Mouse (Mus musculus) embryonic facial prominence, embryonic 11.5 days (tissue): ENCODE measurements around the gene Ccnd1. TPM values are rescaled to one million over a fixed set of nuclear protein-coding genes. Genes with fewer than 3 reads are reported as not detected.
A peak's percentile ranks its signal among the peaks of the same experiment; 100 is the strongest.

ENCODE experiments used
- ATAC-seq: fragments of 200-750 bp; cut with Nextera tagmentation; replicated peaks from 2 replicates; pipeline ENCODE4 v1.8.0; 2017; ENCODE audit warnings: low read depth; ENCODE audit not compliant: insufficient number of reproducible peaks, low FRiP score, low TSS enrichment
- DNase-seq: peaks from one replicate; pipeline ENCODE4 v3.0.0-alpha.2; 2015; ENCODE audit warnings: low spot score
- H3K27ac ChIP-seq: fragments of 300-500 bp; sonication (generic); replicated peaks from 2 replicates; pipeline ENCODE4 v1.5.1; 2014; ENCODE audit warnings: mild to moderate bottlenecking, low read depth, low read length, control low read depth
- H3K27me3 ChIP-seq: fragments of 300-500 bp; sonication (generic); 2 replicates; pipeline ENCODE4 v1.6.1; 2014; ENCODE audit warnings: mild to moderate bottlenecking, low read length, moderate library complexity, mixed read lengths; ENCODE audit not compliant: control insufficient read depth, insufficient read depth
- H3K36me3 ChIP-seq: fragments of 300-500 bp; sonication (generic); replicated peaks from 2 replicates; pipeline ENCODE4 v1.6.1; 2014; ENCODE audit warnings: low read depth, mild to moderate bottlenecking, low read length, moderate library complexity, mixed read lengths; ENCODE audit not compliant: control insufficient read depth, insufficient read depth
- H3K4me1 ChIP-seq: fragments of 300-500 bp; sonication (generic); 2 replicates; pipeline ENCODE4 v1.6.1; 2014; ENCODE audit warnings: low read length, mixed read lengths; ENCODE audit not compliant: control insufficient read depth, insufficient read depth
- H3K4me2 ChIP-seq: fragments of 300-500 bp; sonication (generic); 2 replicates; pipeline ENCODE4 v1.6.1; 2014; ENCODE audit warnings: low read depth, mild to moderate bottlenecking, control low read depth, low read length, moderate library complexity
- H3K4me3 ChIP-seq: fragments of 300-500 bp; sonication (generic); 2 replicates; pipeline ENCODE4 v1.5.1; 2014; ENCODE audit warnings: low read depth, low read length, control low read depth
- H3K9ac ChIP-seq: fragments of 300-500 bp; sonication (generic); replicated peaks from 2 replicates; pipeline ENCODE4 v1.6.1; 2014; ENCODE audit warnings: mild to moderate bottlenecking, control low read depth, low read length
- H3K9me3 ChIP-seq: fragments of 300-500 bp; sonication (generic); replicated peaks from 2 replicates; pipeline ENCODE4 v1.6.1; 2016; ENCODE audit warnings: mild to moderate bottlenecking, low read length, inconsistent platforms, mixed read lengths; ENCODE audit not compliant: control insufficient read depth
- WGBS: fragments of 180-500 bp; shearing (Covaris S2); extraction: QIAGEN DNeasy Blood & Tissue Kit; methylation state at CpG from one replicate; pipeline ENCODE4 v1.1.7; 2014; 5-methylcytosine and 5-hydroxymethylcytosine counted together
- polyA plus RNA-seq: library from polyadenylated mRNA; unstranded; fragments of >200 nt; fragmentation: Nextera tagmentation; extraction: Ambion mirVana; gene quantifications from 2 replicates; pipeline ENCODE4 v1.2.1, GENCODE M21; 2014

Ccnd1 gene
- polyA plus RNA-seq, 1 experiment from 2014 or later: 223 TPM

DNA sequence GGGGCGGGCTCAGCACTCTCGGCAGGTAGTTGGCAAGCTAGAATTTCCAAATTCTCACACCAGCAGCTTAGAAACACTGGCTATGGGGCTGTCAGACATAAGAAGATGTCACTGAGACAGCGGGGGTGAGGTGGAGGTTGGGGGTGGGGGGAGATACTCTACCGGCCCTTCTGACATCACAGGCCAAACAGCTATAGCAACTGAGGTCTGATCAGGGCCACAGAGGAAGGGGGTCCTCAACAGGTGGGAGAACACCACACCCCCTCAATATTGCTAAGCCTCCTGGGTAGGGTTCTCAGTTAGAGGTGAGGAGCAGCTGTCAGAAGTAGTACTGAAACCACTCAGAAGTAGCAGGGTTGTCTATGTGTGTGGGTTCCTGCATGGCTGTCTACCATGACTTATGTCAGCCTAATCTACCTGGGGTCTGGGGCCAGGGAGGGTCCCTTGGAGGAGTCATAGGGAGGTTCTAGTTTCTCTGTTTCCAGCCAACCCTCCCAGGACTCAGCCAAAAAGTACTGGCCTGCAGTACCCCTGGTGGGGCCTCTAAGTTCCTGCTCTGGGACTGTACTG is 3.3 kb downstream of the Ccnd1 start:
- Histone ChIP-seq H3K9me3 (no peaks in the 10 kb centered on the region), H3K4me2 (no peak overlapping the region), H3K36me3 (peaks cover 14% of the 10 kb centered on the region), H3K27ac (no peak overlapping the region), H3K27me3 (no peaks in the 10 kb centered on the region), H3K4me1 (peaks cover 4% of the 10 kb centered on the region), H3K9ac (peak overlapping the region; percentile 7; the same call in 1 of the 2 replicates), H3K4me3 (no peak overlapping the region)
- DNase-seq (no peak), ATAC-seq (no peak)
- WGBS: 91% methylated on average over 4 of the region's 4 CpGs

DNA sequence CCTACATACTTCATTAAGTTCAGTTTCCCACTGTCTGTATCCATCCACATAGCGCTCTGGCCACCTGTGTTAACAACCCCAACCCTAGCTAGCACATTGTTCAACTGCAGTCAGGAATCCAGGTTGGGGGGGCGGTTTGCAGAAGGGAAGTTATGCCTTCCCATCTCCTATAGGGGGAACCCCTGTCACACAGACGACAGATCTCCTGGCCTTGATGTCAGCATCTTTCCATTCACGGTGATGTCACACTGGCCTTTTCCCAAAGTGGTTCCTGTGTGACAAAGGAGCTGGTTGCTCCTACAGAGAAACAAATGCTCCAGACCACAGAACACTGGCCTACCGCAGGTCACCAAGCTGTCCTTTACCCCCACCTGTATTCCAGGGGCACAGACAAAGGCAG is 4.2 kb downstream of the Ccnd1 start:
- H3K4me1 ChIP-seq: peaks cover 4% of the 10 kb centered on the region
- ATAC-seq (no peak), DNase-seq (peak; percentile 36)
- WGBS: 73% methylated on average over 5 of the region's 5 CpGs
- no peak overlapping the region for H3K4me3 ChIP-seq
- peaks cover 14% of the 10 kb centered on the region for H3K36me3 ChIP-seq
- no peak overlapping the region for H3K27ac ChIP-seq
- H3K9me3 ChIP-seq: no peaks in the 10 kb centered on the region
- H3K9ac ChIP-seq: no peak overlapping the region; the same call in 1 of the 2 replicates
- no peaks in the 10 kb centered on the region for H3K27me3 ChIP-seq
- H3K4me2 ChIP-seq: no peak overlapping the region

DNA sequence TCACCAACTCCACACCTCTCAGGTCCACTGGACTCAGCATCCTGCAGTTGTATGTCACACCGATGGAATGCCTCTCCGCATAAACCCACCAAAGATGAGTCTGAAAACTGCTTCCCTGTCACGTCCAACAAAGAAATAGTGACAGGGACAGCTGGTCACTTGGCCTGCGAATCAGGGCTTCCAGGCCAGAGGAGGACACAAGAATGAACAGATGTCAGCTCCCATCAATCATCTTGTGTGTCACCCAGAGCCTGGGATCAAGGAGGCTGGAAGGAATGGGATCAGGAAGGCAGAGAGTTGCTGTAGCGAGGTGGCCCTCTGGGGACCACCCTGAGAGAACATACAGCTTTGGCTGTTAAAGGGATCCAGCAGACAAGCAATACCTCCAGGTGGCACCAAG is 4.8 kb downstream of the Ccnd1 start:
- Histone ChIP-seq H3K27ac (no peak overlapping the region), H3K4me3 (no peak overlapping the region), H3K27me3 (no peaks in the 10 kb centered on the region), H3K4me1 (peaks cover 4% of the 10 kb centered on the region), H3K36me3 (peaks cover 14% of the 10 kb centered on the region), H3K9ac (no peak overlapping the region), H3K9me3 (no peaks in the 10 kb centered on the region), H3K4me2 (no peak overlapping the region)
- ATAC-seq (no peak), DNase-seq (no peak)
- WGBS: 79% methylated on average over 5 of the region's 5 CpGs

DNA sequence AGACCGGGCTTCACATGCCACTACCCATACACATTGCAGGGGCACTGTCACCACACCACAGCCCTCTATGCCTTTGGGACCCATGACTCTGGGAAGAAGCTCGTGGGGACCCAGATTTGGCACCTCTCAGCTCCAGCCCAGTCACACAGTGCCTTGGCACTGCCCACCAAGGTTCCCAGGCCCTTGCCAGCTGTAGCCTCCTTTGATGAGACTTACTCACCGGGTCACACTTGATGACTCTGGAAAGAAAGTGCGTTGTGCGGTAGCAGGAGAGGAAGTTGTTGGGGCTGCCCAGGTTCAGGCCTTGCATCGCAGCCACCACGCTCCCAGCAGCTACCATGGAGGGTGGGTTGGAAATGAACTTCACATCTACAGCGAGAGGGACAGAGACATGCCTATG is 5.9 kb downstream of the Ccnd1 start:
- Histone ChIP-seq H3K36me3 (peaks cover 14% of the 10 kb centered on the region), H3K4me3 (no peak overlapping the region), H3K4me1 (peaks cover 4% of the 10 kb centered on the region), H3K4me2 (no peak overlapping the region), H3K27me3 (no peaks in the 10 kb centered on the region), H3K9me3 (no peaks in the 10 kb centered on the region), H3K27ac (no peak overlapping the region), H3K9ac (no peak overlapping the region)
- WGBS: 94% methylated on average over 8 of the region's 8 CpGs
- ATAC-seq (no peak), DNase-seq (no peak)

DNA sequence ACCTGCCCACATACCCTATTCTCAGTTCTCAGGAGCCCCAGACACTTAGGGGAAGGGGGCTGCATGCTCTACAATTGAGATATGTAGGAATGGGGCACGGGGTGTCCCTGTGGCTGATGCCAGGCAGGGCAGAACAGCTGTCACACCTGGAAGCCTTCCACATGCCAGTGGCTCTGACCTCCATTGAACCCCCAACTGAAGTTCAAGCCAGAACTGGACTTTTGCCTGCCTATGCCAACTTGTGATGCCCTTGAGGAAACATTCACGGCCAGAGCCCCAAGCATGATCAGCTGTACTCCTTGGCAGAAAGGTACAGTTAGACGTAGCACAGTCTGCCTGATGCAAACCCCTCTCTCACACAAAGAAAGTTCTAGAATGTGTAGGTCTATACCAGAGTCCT is 6.4 kb downstream of the Ccnd1 start:
- H3K9ac ChIP-seq: no peak overlapping the region
- H3K4me1 ChIP-seq: peaks cover 4% of the 10 kb centered on the region
- H3K27me3 ChIP-seq: no peaks in the 10 kb centered on the region
- no peak overlapping the region for H3K27ac ChIP-seq
- DNase-seq (no peak), ATAC-seq (no peak)
- peaks cover 14% of the 10 kb centered on the region for H3K36me3 ChIP-seq
- H3K4me3 ChIP-seq: no peak overlapping the region
- no peak overlapping the region for H3K4me2 ChIP-seq
- WGBS: 89% methylated on average over 3 of the region's 3 CpGs
- no peaks in the 10 kb centered on the region for H3K9me3 ChIP-seq

DNA sequence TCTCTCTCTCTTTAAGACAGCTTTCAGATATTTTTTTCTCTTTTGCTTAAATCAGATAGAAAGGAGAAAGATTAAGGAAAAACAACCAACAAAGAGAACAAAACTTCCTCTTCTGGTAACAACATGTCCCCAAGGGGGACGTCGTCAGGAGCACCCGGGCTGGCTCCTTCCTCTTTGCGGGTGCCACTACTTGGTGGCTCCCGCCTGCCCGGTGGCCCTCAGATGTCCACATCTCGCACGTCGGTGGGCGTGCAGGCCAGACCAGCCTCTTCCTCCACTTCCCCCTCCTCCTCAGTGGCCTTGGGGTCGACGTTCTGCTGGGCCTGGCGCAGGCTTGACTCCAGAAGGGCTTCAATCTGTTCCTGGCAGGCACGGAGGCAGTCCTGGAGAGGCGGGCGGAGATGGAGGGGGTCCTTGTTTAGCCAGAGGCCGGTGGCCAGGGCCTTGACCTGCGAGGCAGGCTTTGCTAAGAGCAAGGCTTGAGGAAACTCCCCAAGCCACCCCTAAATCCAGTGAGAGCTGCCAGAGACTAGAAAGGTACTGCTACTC is 7.3 kb downstream of the Ccnd1 start:
- Histone ChIP-seq H3K9me3 (no peaks in the 10 kb centered on the region), H3K27ac (no peak overlapping the region), H3K36me3 (peaks cover 14% of the 10 kb centered on the region), H3K9ac (no peak overlapping the region), H3K4me3 (no peak overlapping the region), H3K4me2 (no peak overlapping the region), H3K27me3 (no peaks in the 10 kb centered on the region), H3K4me1 (peaks cover 4% of the 10 kb centered on the region)
- WGBS: 74% methylated on average over 18 of the region's 18 CpGs
- no peak for DNase-seq
- no peak for ATAC-seq

DNA sequence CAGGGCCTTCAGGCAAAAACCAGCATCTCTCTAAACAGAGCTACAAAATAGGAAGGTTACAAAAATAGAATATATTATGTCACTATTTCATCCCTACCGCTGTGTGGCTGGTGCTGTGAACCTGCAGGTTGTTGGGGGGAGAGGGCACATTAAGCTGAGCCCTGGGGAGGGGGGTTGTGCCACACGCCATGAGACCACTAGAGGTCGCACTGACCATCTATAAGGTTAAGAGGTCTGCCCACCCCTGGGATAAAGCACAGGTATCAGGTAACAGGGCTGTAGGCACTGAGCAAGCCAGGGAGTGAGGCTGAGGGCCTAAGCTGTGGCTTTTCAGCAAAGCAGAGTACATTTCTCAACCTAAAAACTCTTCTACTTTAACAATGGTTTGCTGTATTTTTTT is 7.9 kb downstream of the Ccnd1 start:
- DNase-seq (peak; percentile 77), ATAC-seq (no peak; the same call in 1 of the 2 replicates)
- no peak overlapping the region for H3K4me2 ChIP-seq
- H3K36me3 ChIP-seq: peaks cover 14% of the 10 kb centered on the region
- H3K9me3 ChIP-seq: no peaks in the 10 kb centered on the region
- no peaks in the 10 kb centered on the region for H3K27me3 ChIP-seq
- H3K9ac ChIP-seq: no peak overlapping the region
- H3K27ac ChIP-seq: no peak overlapping the region
- 26% methylated on average over 3 of the region's 3 CpGs for WGBS
- peaks cover 4% of the 10 kb centered on the region for H3K4me1 ChIP-seq
- no peak overlapping the region for H3K4me3 ChIP-seq

DNA sequence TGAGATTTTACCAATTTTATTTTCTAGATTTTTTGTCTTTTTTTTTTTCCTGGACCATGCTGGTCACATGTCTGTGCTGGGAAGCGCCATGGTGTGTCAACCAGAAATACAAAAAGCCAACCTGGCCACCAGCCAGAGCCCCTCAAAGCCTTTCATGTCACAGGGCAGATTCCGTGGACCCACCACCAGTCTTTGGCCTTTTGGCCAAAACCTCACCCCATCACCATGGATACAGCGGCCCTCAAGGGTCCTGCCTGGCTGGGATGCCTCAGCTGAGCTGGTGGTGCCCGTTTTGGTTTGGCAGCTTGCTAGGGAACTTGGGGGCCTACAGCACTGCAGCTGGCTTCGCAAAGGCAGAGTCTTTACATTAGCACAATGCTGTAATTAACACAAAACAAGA is 9.8 kb downstream of the Ccnd1 start:
- DNase-seq (no peak), ATAC-seq (no peak)
- H3K27ac ChIP-seq: no peak overlapping the region
- H3K27me3 ChIP-seq: no peaks in the 10 kb centered on the region
- H3K9me3 ChIP-seq: no peaks in the 10 kb centered on the region
- WGBS: 74% methylated on average over 5 of the region's 5 CpGs
- H3K4me1 ChIP-seq: peaks cover 4% of the 10 kb centered on the region; the same call in 1 of the 2 replicates
- H3K36me3 ChIP-seq: peaks cover 11% of the 10 kb centered on the region
- H3K9ac ChIP-seq: no peak overlapping the region
- H3K4me2 ChIP-seq: no peak overlapping the region
- no peak overlapping the region for H3K4me3 ChIP-seq
